Mouse (Mus musculus) brain, embryonic 14.5 days (tissue): ENCODE data around the gene Ltk.
A peak's percentile ranks its signal among the peaks of the same experiment; 100 is the strongest.

Experiments used
- CTCF ChIP-seq: fragments of 200-500 bp; IDR thresholded peaks from 2 replicates; pipeline ENCODE4 v1.5.1; 2012; ENCODE audit warnings: inconsistent platforms, mild to moderate bottlenecking, moderate library complexity, borderline replicate concordance; ENCODE audit not compliant: insufficient read depth, insufficient read length; ENCODE audit errors: extremely low read depth
- POLR2A ChIP-seq: fragments of 200-500 bp; IDR thresholded peaks from 2 replicates; pipeline ENCODE4 v1.6.1; 2012; ENCODE audit warnings: mild to moderate bottlenecking, inconsistent platforms, borderline replicate concordance; ENCODE audit not compliant: poor library complexity, insufficient read depth, insufficient read length, severe bottlenecking; ENCODE audit errors: extremely low read depth

DNA sequence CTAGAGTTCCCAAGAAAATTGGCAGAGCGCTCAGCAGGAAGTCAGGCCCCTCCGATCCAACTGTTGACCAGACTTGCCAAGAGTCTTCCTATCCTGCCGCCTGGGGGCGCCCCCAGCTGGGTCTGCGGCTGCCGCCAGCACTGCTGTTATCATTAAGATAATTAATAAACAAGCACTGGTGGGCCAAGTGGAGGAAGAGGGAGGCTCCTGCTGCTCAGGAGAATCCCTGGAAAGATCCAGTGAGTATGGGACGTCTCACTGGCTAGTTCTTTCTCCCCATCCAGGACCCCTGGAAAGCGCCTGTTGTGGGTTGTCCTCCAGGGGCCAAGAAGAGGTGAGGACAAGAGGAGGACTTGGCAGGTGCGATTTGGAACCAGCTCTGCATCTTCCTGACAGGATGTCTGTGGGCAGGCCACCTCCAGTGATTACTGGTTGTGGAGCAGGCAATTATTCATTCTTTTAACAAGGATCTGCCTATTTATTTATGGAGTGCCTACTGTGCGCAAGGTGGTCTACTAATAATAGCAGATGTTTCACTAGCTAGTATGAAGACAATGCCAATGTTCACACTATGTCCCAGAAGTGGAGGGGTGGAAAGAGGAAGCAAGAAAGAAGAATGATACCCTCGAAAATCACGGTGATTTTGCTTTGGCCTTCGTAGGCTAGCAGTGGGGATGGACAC lies 38.2 kb upstream of the Ltk start:
- no peak for TF ChIP-seq POLR2A
- peak; percentile 60 for TF ChIP-seq CTCF
